Mouse (Mus musculus): ENCODE measurements around the gene Csf1.
A peak's percentile ranks its signal among the peaks of the same experiment; 100 is the strongest.

The Csf1 gene

DNA sequence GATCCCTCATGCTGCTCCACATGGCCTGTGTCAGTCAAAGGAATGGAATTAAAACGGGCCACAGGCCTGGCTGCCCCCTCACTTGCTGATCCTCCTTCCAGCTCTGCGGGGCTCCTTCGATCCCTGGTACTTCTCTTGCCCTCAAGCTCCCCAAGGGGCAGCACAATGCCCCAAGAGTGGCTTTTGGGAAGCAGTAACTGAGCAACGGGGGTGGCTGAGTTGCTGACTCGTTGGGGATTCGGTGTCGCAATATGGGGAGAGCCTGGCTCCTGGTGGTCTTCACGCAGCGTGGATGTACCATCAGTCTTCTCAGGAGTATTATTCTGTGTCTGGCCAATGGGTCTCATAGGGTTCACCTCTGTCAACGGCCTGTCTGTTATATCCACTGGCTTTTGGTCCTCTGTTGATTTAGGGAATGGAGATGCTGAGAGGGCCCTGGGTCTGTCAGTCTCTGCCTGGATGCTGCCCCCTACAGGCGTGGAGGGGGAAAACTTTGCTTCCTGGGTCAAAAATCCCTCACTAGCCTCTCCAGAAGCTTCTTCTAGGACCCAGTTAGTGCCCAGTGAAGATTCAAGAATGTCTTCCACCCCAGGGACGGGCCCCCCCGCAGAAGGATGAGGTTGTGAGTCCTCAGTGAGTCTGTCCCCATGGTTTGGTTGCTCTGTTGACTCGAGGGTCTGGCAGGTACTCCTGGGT, 11.9 kb downstream of the Csf1 start:
- no peak for DNase-seq (ENCODE audit: low spot score)

GRCm38 (mm10) chr3:107746026-107746425, 14.2 kb downstream of the Csf1 start:
- peak; percentile 43 for DNase-seq (ENCODE audit: low spot score)

GRCm38 (mm10) chr3:107743650-107744049, 16.6 kb downstream of the Csf1 start:
- DNase-seq (ENCODE audit: low spot score), result no peak

GRCm38 (mm10) chr3:107743107-107743506, 17.2 kb downstream of the Csf1 start:
- no peak for DNase-seq (ENCODE audit: low spot score)

- DNase-seq (ENCODE audit: low spot score), result no peak
Observed at GRCm38 (mm10) chr3:107742071-107742710, 18.1 kb downstream of the Csf1 start.

- no peak for DNase-seq (ENCODE audit: low spot score)
Observed at GRCm38 (mm10) chr3:107741387-107741786, 18.9 kb downstream of the Csf1 start.

- DNase-seq (ENCODE audit: low spot score), result peak; percentile 78
Observed at GRCm38 (mm10) chr3:107740578-107741207, 19.6 kb downstream of the Csf1 start.

GRCm38 (mm10) chr3:107739966-107740365, 20.3 kb downstream of the Csf1 start:
- DNase-seq (ENCODE audit: low spot score), result no peak

GRCm38 (mm10) chr3:107739456-107739855, 20.8 kb downstream of the Csf1 start:
- no peak for DNase-seq (ENCODE audit: low spot score)

- no peak for DNase-seq (ENCODE audit: low spot score)
Observed at GRCm38 (mm10) chr3:107738620-107739019, 21.6 kb downstream of the Csf1 start.

DNA sequence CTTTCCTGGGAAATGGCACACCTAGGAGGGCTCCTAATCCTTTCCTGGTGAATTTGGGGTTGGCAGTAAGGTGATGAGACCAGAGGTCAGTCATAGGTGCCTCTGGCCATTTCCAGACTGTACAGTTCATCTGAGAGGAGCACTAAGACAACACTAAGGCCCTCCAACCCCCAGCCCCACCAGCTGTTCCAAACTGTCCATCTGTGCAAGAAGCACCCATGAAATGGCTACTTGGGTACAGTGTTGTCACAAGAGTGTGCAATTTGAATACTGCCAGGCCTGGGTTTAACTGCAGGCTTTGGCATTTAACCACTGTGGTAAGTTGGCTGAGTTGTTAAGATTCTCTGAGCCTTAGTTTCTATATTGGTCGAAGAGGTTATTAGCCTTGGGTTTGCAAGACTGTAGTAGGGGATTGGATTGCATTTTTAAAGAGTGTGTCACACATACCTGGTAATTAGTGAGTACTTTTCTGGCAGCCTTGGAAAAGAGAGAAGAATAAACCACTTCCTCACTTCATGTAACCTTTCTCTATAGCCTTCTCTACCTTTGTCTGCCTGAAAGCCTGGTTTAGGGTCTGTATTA, 22.6 kb downstream of the Csf1 start:
- DNase-seq (ENCODE audit: low spot score), result no peak

DNA sequence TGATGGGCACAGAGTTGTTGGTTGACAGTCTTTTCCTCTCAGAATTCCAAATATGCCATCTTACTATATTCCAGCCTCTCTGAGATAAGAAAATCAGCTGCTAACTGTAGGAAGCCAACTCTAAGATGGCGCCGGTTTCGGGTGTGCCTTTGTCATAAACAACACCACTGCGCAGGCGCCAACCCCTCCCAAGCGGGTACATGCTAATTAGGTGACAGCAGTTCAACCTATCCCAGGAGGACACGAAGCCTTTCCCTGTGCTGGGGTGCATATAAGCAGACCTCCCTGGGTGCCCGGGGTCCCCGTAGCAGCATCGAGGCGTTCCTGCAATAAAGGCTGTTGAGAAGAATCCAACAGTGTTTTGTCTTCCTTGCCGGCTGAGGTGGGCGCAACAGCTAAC, 24.6 kb downstream of the Csf1 start:
- peak; percentile 84 for DNase-seq (ENCODE audit: low spot score)

DNA sequence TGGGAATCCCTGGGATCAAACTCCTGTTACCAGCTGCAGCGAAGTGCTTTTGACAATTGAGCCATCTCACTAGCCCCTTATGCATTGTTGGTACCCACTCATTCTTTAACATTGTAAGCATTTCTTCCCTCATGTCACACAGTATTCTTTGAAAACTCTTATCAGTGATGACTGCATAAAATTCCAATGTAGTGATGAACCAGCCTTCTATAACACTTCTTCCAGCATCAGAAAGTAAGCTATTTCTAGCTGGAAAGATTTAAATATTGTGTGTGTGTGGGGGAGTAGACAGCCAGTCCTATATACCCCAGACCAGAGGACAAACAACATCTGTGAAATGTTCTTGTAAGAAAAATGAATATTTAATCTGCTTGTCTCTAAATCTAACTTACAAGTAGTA, 26.9 kb downstream of the Csf1 start:
- DNase-seq (ENCODE audit: low spot score), result no peak

DNA sequence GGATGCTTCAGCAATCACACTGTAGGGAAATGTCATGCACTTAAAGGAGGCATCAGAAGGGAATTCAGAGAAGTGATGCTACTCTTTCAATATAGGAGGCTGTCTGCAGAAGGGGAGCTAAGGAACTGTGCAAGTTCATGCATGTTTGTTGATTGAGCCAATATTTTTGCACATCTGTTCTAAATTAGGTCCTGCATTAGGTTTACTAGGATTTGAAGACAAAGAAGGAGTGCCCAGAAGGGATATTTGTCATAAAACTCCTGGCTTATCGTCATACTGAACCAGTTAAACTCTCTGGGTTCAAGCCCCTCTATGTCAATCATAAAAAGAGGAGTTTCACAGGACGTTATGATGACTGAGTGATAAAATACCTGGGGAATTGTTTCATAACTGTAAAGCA, 30.0 kb downstream of the Csf1 start:
- no peak for DNase-seq (ENCODE audit: low spot score)

DNA sequence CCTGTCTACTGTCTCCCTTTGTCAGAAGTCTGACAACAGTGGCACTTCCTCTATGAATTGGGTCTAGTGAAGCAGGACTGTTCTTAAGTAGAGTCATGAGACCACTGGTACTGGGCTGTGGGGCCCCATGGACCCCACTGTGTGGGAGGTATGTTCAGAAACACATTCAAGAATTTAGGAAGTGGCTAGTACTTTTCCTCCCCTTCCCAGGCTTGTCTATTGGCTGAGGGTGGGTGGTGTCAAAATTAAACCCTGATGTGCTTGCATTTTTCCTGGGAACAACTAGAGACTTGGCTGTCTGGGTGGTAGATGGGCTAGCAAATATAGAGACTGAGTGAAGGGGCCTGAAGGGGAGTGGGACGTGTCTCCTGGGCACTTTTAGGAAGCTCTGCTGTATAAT, 31.8 kb downstream of the Csf1 start:
- DNase-seq (ENCODE audit: low spot score), result no peak

- no peak for DNase-seq (ENCODE audit: low spot score)
Observed at GRCm38 (mm10) chr3:107715971-107716370, 44.3 kb downstream of the Csf1 start.

GRCm38 (mm10) chr3:107714276-107714933, 45.9 kb downstream of the Csf1 start:
- no peak for DNase-seq (ENCODE audit: low spot score)

- DNase-seq (ENCODE audit: low spot score), result no peak
Observed at GRCm38 (mm10) chr3:107712081-107712480, 48.2 kb downstream of the Csf1 start.

- DNase-seq (ENCODE audit: low spot score), result no peak
Observed at GRCm38 (mm10) chr3:107709156-107709555, 51.1 kb downstream of the Csf1 start.

- DNase-seq (ENCODE audit: low spot score), result no peak
Observed at GRCm38 (mm10) chr3:107707239-107707638, 53.0 kb downstream of the Csf1 start.

DNA sequence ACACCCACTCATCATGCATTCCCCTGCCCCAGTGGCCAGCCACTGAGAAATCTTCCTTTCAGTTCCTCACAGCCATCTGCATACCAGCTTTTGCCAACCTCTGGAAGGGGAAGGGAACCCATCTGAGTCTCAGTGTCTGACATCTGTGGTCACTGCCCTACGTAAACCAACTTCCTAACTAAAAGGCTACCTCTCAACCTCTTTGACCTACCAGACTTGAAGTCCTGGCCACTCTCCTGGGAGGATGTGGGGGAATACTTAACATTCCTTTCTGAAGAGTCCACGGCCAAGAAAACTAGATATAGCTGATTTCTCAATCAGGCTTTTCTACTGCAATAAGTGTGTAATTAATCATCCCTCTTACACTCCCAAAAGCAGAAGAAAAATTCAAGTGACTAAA, 54.1 kb downstream of the Csf1 start:
- no peak for DNase-seq (ENCODE audit: low spot score)

GRCm38 (mm10) chr3:107704371-107704705, 55.9 kb downstream of the Csf1 start:
- DNase-seq (ENCODE audit: low spot score), result no peak
